Mouse (Mus musculus) kidney, postnatal 25 days (tissue): ENCODE data around the gene Xiap.
A peak's percentile ranks its signal among the peaks of the same experiment; 100 is the strongest.
"Not testable (repeated sequence)": the region's sequence is repeated elsewhere in the genome, so short reads cannot be mapped to it uniquely, and the experiment has no call there.

ENCODE experiments used
- DNase-seq, 2 experiments: peaks; one replicate each; pipeline ENCODE4 v3.0.0; 2021; ENCODE audit warnings: mixed read lengths in 2 of 2

Xiap gene

DNA sequence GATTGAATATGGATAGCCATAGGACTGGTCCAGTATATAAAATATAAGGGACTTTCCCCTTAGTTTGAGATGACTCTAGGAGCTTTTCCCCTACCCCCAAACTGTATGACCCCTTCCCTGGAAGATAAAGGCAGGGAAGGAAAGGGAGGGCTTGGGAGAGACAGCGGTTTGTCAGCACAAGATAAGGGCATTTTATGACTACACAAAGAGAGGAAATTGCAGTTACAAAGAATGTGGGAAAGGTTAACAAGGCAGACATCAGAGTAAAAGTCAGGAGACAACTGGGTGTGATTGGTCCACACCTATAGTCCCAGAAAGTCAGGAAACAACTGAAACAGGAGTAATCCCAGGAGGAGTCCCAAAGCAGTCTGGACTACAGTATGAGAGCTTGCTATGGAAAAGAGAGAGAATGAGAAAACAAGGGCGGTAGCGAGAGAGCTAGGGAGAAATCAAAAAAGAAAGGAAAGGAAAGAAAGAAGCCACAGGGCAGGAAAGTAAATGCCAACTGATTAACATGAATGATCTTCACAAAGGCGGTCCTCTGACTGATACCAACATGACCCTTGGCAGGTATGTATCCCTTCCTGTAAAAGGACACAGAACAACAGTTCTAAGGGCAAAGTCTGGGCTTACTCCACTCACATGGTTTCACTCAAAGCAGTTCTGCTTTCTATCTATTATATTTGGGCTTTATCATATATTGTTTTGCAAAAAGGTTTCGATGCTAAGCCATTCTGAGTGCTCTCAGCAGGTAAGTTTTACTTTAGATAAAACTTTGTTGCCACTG lies at the start of gene Xiap:
Xiap (plus strand) TSS at position 398 of the 787 bp plus-strand sequence.
- DNase-seq = no peak

DNA sequence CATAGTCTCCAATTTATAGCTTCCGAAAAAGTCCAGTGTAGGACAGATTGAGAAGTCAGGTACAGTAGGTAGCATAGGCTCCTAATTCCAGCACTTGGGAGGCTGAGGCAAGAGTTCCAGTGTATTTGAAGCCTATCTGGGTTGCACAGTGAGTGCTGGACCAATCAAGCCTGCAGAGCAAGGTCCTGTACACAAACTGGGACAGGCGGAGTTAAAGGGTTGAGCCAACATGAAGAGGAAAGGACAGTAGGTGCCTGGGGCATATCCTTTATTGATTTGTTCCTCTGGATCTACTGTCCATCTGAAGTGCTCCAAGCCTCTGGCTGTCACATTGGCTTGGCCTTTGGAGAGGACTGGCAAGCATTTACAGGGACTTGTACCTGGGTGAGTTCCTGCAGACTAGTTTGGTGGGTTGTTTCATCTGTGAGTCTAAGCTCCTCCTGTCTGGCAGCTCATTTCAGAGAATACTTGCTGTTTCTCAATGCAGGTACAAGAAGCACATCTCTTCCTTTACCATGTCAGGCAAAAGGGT lies 46.7 kb upstream of the Xiap start:
- no peak for DNase-seq

DNA sequence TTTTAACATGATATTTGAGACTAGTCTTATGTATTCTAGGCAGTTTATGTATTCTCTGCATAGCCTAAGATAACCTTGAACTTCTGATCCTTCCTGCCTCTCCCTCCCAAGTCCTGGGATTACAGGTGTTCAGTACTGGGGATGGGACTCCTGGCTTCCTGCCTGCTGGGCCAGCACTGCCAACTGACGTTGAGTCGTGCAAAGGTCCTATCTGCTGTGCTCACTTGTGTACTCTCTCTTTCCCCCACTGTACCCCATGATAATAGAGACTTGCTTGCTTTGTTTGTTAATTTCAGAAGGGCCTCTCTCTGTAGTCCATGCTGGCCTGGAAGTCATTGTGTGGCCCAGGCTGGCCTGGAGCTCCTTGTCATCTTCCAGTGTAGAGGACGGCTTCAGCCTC lies 45.7 kb upstream of the Xiap start:
- no peak for DNase-seq

DNA sequence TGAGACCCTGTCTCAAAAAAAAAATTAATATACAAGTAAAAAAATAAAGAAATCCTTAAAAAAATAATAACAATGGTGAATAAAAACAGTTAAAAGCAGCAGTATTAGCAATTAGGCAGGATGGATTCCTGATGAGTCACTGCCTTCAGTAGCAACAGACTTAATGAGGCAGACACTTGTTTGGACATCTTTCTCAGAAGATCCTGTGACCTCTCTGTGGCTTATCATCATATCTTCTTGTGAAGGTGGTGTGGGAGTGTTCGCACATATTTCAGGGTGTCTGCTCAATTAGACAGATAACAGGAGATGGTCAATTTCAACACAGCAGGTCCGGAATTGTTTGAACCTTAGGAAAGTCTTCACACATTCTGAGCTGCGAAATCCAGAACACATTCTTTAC lies 45.0 kb upstream of the Xiap start:
- DNase-seq = no peak

DNA sequence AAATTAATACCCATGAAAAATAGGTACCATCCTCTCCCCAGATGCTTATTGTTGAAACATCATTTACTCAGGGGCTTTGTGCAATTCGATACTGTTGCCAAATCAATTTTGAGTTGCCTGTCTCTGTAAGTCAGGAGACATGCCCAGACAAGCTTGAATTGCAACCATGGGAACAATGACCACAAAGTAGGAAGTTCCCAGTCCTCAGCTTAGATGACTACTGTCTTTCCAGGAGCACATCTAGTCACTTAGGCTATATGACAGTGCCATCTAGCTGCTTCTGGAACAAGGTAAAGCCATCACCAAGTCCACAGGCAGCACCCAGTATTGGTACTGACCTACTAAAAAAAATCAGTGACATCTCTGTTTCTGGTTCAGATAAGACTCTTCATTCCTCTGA lies 41.4 kb upstream of the Xiap start:
- no peak for DNase-seq

DNA sequence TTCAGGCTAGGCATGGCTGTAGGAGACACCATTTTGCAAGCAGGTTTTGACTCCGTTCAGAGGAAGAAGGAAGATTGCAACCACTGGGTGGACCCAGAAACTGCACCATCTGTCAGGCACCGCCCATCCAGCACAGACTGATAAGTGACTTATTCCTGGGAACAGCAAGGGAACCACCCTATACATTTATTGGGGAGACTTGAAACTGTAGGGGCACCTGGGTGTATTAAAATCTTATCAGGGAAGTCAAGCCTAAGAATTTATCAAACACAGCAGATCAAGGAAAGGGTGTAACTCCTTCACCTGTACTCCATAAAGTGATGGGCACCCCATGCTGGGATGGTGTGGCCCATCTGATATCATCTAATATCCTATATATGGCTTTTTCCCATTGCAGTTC lies 40.0 kb upstream of the Xiap start:
- DNase-seq = no peak

DNA sequence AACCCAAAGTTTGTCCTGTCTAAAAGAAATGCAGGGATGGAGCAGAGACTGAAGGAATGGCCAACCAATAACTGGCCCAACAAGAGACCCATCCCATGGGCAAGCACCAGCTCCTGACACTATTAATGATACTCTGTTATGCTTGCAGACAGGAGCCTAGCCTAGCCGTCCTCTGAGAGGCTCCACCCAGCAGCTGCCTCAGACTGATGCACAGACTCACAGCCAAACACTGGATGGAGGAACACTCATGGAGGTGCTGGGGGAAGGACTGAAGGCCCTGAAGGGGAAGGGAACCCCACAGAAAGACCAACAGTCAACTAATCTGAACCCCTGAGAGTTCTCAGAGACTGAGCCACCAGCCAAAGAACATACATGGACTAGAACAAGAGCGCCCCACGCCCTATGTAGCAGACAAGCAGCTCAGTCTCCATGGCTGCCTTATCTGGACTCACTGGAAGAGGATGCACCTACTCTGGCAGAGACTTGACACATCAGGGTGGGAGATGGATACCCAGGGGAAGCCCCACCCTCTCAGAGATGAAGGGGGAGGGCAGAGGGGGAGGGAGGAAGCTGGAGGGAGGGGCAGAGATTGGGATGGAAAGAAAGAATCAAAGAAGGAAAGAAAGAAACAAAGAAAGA lies 33.6 kb upstream of the Xiap start:
- DNase-seq = not testable (repeated sequence)

DNA sequence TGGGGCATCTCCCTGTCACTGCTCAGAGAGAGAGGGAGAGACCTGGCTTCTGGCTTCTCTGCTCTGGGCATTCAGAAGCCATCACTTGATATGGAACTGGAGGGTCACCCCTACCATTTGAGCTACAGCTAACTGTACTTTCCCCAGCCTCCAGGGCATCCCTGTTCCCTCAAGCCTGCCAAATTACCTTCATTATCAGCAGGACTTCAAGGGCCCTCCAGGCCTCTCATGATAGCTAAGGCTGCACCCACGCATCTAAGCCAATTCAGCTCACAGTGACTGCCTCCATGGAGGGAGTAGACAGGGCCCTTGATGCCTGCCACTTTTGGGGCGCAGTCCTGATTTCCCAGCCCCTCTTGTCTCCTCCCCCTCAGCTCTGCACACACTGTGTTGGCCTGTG lies 32.5 kb upstream of the Xiap start:
- DNase-seq = not testable (repeated sequence)

DNA sequence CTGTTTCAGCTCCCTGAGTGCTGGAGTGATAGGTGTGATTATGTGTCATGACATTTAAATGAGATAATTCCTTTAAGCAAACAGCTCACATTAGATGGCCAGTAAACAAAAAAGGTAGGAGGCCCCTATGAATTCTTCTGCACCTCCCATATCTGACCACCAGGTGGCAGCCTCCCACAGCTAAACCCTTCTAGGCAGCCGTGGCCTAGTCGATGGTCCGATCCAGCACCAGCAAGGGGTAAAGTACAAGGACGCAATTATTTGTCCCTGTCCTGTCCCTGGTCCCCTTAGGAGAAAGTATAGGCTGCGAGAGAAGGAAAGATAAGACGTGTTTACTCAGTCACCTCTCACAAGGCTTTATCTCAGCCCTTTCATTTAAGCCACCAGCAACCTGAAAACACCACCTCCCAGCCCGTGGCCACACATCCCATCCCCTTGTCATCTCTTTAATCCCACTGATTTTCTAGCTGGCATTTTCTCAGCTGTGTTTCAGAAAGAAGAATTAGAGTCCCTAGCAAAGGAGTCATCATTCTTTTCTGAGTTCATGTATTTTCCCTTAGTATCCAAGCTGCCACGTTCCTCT lies 26.3 kb upstream of the Xiap start:
- peak; percentile 77 to 81 for DNase-seq

DNA sequence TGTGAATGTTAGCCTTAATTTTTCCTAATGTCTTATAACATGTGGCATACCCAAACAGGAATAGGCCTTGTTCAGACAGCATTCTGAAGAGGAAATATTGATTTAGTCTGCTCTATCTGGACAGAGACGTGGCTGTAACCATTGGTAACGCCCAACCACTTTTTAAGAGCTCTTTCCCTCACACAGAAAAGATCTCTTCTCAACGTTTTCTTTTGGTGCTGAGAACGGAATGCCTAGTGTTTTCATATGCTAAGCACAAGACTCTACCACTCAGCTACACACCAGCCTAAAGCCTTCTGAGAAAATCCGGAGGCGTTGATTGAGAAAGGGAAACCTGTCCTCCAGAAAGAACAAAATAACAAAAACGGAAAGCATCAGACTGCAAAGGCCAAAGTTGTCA lies 25.6 kb upstream of the Xiap start:
- DNase-seq = no peak

DNA sequence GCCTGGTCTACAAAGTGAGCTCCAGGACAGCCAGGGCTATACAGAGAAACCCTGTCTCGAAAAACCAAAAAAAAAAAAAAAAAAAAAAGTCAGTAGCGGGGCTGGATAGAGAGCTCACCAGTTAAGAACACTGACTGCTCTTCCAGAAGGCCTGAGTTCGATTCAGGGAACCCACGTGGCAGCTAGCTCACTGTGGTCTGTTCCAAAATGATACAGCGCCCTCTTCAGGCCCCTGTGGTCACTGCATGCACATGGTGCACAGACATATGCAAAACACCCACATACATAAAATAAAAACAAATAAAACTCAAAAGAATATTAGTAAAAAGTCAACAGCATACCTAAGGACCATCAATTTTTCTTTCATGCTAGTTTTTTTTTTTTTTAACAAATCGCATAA lies 20.0 kb upstream of the Xiap start:
- DNase-seq = no peak

DNA sequence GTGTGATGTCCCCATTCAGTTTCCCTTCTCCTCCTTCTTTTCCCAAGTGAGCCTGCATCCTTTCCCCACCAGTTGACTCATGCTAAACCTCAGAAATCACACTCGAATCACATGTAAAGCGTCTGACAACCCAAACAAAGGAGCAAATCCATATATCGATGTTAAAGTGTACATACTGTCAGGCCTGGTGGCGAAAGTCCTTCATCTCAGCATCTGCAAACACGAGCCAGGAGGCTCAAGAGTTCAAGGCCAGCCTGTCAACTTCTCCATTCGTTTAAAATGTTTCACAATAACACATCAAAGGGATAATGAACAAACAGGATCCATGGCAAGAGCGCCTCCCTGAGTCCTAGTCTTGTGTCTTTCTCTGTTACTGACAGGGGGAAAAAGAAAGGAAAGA lies 14.5 kb upstream of the Xiap start:
- no peak for DNase-seq

DNA sequence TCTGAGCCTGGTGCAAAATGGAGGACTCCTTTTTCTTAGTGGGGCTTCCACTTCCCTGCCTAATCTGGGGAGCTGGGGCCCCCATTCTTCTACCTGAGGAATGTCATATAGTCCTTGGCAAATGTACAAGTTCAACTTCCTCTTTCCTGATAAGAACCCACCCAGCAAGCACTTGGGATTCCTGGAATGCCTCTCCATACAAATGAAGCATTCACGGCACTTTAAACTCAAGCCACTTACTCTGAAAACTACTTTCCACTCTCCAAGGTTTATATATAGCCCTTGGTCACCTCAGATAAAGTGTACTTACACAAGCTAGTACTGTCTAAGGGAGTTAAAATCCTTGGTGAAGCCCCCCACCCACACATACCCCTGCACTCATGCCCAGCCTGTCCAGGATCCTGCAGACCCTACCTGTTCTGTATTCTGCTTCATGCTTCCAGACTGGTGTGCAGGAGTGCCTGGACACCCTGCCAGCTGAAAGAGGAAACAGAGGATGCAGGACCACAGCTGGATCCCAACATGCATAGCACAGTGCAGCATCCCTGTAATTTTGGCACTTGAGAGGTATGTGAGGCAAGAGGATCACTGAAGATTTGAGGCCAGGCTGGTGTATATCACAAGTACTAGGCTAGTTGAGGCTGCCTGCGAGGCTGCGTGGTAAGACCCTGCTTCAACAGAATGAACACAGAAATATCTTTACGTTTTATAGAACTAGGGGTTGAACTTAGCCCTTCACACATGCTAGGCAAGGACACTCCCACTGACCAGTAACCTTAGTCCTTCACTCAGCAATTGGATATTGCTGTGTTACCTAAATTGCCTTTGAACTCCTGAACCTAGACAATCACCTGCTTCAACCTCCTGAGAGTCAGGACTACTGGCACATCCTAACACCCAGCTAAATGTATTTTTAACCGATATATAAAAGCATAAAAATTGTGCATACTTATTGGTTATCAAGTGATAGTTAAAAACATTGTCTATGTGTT lies 8.5 kb upstream of the Xiap start:
- DNase-seq = no peak

DNA sequence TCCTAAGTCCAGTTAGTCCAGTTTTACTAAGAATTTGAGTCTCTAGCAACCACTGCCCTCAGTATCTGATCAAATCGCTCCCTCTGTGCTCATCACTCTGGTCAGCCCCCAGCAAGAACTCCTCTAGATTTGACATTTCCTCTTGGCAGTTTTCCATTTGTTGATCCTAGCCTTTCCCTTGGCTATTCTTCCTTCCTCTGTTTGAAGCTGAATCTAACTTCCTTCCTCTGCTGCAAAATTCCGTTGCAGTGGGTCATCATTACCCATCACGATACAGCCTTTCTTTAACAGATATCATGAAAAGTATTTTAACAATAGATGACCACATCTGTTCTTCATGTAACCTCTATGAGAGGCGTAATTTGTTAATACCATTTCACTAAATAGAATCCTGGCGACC lies 2.5 kb upstream of the Xiap start:
- no peak for DNase-seq

DNA sequence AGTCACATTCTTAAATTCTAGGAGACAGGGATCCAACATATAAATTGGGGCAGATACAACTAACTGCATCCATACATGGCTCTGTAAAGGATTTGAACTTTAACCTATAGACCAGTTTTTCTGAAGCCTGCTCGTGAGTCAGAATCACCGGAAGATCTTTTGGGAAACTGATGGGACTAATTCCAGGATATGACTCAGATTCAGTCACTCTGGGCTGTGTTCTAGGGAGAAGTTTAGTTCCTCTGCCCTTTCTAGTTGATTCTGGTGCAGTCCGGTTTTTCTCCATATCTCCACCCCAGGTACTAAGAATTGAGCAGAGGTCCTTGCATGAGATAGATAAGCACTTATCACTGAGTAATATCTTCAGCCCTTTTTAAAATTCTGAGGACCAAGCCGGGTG lies 1.6 kb upstream of the Xiap start:
- no peak for DNase-seq

DNA sequence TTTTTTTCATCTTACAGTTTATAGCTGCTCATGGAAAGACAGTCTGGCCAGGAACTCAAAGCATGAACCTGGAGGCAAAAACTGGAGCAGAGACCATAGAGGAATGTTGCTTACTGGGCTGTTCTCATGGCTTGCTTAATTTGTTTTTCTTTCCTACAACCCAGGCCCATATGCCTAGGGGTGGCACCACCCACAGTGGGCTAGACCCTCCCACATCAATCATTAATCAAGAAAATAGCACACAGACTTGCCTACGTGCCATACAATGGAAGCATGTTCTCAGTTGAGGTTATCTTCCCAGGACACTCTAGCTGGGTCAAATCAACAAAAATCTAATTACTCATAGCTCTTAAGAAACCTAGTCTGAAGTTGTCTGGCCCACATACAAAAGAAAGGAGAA lies 4.1 kb downstream of the Xiap start:
- no peak for DNase-seq

DNA sequence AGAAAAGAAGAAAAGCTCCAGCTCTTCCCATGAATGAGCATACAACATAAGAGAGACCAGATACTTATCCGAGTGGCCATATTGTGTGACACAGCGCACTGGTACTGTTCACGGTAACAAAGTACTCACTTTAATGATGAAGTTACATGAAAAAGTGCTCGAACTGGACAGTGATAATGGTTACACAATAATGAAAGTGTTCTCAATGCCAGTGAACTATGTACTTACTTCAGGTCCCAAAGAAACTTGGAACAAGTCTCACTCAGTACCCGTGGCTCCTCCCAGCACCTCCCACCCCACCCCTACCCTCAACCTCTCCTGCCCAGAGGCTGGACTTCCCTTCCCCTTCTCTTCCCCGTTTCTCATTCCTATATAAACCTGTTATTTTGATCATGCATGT lies 5.6 kb downstream of the Xiap start:
- DNase-seq = peak in 1 of 2 experiments; percentile 41

DNA sequence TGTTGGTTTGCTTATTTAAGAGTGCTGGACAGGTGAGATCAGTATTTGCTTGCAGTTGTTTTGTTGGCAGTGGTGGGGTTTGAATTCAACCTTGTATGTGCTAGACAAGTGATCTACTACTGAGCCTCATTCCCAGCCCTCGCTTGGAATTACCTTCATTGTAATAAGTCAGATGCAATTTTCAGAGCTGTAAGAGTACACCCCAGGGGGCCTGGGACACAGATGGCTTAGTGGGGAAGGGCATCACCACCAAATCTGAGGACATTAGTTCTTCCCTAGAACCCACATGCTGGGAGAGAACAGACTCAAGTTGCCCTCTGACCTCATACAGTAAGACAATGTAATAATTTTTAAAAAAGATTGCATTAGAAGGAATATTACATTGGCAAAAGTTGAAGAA lies 7.3 kb downstream of the Xiap start:
- DNase-seq = no peak

DNA sequence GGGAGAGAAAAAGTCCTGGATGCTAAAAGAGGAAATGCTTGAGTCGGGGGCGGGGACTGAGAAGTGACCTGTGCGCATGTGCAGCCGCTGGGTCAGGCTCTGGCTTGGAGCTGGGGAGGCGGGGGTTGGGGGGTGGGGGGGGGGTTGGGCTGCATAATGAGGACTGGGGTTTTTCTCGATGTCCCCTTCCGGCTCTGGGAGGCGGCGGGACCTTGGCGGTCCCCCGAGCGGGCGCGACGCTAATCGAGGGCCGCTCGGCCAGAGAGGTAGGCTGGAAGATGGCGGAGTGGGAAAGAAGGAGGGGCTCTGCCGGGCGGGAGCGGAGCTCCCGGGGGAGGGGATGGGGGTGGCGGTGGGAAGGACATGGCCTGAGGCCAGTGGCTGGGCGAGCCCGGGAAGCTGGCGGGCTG lies 8.3 kb downstream of the Xiap start:
- DNase-seq = peak; percentile 85 to 86

DNA sequence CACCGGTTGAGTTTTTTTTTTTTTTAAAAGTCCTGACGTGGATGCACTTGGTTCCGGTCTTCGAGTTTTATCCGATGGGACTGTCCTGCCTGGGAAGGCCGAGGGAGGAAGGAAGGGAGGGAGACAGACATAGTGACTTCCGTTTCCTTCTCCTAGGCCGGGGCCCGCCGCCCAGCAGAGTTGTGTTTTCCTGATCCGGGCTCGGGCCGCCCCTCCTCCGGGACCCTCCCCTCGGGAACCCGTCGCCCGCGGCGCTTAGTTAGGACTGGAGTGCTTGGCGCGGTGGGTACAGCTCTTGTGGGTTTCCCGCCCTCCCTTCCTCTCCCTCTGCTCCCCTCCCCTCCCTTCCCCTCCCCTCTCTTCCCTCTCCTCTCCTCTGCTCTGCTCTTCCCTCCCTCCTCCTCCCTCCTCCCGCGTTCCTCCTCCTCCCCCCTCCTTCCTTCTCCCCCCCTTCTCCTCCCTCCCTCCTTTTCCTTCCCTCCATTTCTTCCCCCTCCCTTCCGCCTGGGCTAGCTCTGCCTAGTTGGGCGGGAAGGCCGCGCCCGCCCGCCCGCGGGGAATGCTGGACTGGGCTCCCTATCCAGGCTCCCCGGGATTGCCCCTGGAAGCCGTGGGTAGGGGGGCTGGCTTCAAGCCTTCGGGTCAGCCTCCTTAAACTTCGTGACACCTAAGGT lies 8.9 kb downstream of the Xiap start:
- DNase-seq = peak; percentile 78 to 92

DNA sequence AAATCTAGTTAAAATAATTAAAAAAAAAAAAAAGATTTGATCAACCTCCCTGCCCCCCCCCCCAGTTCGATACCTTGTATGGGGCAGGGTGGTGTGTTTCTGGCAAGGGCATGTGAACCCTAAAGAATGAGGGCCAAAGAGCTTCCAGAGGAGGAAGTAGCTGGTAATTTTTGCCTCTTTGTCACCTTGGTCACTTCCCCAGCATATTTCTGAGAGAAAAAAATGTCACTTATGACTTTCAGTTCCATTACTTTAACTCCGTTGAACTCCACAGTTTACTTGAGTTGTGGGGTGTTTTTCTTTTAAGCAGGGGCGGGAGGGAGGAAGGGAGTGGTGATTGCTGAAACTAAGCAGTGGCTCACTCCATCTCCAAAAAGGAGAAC lies 9.4 kb downstream of the Xiap start:
- no peak for DNase-seq

DNA sequence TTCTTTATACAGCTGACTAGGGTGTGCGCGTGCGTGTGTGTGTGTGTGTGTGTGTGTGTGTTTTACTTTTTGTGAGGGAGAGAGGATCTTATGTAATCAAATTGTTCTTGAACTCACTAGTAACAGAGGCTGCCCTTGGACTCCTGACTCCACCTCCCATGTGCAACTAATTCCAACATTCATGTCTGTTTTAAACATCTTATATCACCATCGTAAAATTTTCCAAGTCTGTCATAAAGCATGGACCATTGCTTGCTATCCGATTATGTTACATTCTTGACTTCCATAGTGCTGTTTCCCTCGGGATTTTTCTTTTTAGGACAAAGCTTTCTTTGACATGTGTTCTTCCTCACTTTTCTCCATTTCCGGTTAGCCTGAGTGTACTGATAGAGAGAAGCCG lies 28.3 kb downstream of the Xiap start:
- peak in 1 of 2 experiments; percentile 36 for DNase-seq
